Mouse (Mus musculus) adrenal gland, adult 2 months (tissue): ENCODE measurements around the gene Dcaf11. TPM values are rescaled to one million over a fixed set of nuclear protein-coding genes. Genes with fewer than 3 reads are reported as not detected.

Experiments
- DNase-seq: peaks from one replicate; pipeline ENCODE4 v3.0.0; 2021
- polyA plus RNA-seq: library from polyadenylated mRNA; depleted of rRNA; stranded (reverse); fragments of >200 nt; gene quantifications from 2 replicates; pipeline ENCODE4 v1.2.3, GENCODE M21; 2012; rRNA removed
- total RNA-seq, 2 experiments: library from RNA; stranded (reverse); gene quantifications; 2 replicates each; pipeline ENCODE4 v1.2.3; 2021

Gene Dcaf11
- total and polyA plus RNA-seq, 3 experiments = 102 to 157 (median 139) TPM

DNA sequence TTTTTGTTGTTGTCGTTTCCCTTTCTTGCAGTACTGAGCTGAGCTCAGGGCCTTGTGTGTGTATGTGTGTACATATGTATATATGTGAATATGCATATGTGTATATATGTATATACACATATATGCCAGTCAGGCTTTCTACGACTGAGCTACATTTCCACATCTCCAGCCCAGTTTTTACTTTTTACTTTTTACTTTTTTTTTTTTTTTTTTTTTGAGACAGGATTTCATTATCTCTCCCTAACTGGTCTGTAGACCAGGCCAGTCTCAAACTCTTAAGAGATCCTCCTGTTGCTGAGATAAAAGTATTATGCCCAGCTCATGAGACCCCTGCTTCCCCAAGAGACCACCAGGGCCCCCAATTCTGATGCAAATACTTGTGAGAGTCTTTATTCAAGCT, 57.0 kb downstream of the Dcaf11 start:
- DNase-seq = no peak

- peak; percentile 45 for DNase-seq
Measured at GRCm38 (mm10) chr14:55617822-55618221, 58.0 kb downstream of the Dcaf11 start, which contains the start of gene Rec8. TSS of gene Rec8 (plus strand) at chr14:55618037.

GRCm38 (mm10) chr14:55618486-55619195, 58.8 kb downstream of the Dcaf11 start:
- DNase-seq = no peak

Other genes with a start within 250 kb of the Dcaf11 start
- 100 to 1,000 TPM in 1 of 2 experiments, 10 to 100 TPM in 1; 80.6 to 110 TPM for gene Dhrs4, start 81.2 kb upstream of the Dcaf11 start, total RNA-seq
- gene Dhrs4, start 81.2 kb upstream of the Dcaf11 start, polyA plus RNA-seq = 40.9 and 44.7 TPM in 2 replicates
- gene Carmil3, start 69.4 kb upstream of the Dcaf11 start, total RNA-seq = 1 to 10 TPM; 4.8 to 5.4 TPM
- gene Carmil3, start 69.4 kb upstream of the Dcaf11 start, polyA plus RNA-seq = 11.0 and 14.8 TPM in 2 replicates
- not detected for gene Cpne6, start 49.6 kb upstream of the Dcaf11 start, total RNA-seq
- 0.13 and 0.33 TPM in 2 replicates for gene Cpne6, start 49.6 kb upstream of the Dcaf11 start, polyA plus RNA-seq
- not detected for gene Nrl, start 35.0 kb upstream of the Dcaf11 start, total RNA-seq
- not detected in 2 replicates for gene Nrl, start 35.0 kb upstream of the Dcaf11 start, polyA plus RNA-seq
- 10 to 100 TPM; 21.3 to 28.6 TPM for gene Pck2, start 19.7 kb upstream of the Dcaf11 start, total RNA-seq
- gene Pck2, start 19.7 kb upstream of the Dcaf11 start, polyA plus RNA-seq = 47.7 and 50.9 TPM in 2 replicates
- 1 to 10 TPM in 1 of 2 experiments, not detected in 1; 1.2 TPM for gene A730061H03Rik, start 400 bp downstream of the Dcaf11 start, total RNA-seq
- gene A730061H03Rik, start 400 bp downstream of the Dcaf11 start, polyA plus RNA-seq = 3.8 and 4.2 TPM in 2 replicates
- 1 to 10 TPM in 1 of 2 experiments, under 1 TPM in 1; 0.41 to 1.5 TPM for gene Fitm1, start 15.6 kb downstream of the Dcaf11 start, total RNA-seq
- gene Fitm1, start 15.6 kb downstream of the Dcaf11 start, polyA plus RNA-seq = 3.8 and 5.6 TPM in 2 replicates
- 100 to 1,000 TPM; 207 to 360 TPM for gene Psme1, start 18.1 kb downstream of the Dcaf11 start, total RNA-seq
- 87.3 and 96.4 TPM in 2 replicates for gene Psme1, start 18.1 kb downstream of the Dcaf11 start, polyA plus RNA-seq
- 10 to 100 TPM; 24.5 to 38.4 TPM for gene Emc9, start 25.3 kb downstream of the Dcaf11 start, total RNA-seq
- 59.2 and 62.9 TPM in 2 replicates for gene Emc9, start 25.3 kb downstream of the Dcaf11 start, polyA plus RNA-seq
- gene Psme2, start 31.1 kb downstream of the Dcaf11 start, total RNA-seq = 100 to 1,000 TPM; 329 to 332 TPM
- gene Psme2, start 31.1 kb downstream of the Dcaf11 start, polyA plus RNA-seq = 49.2 and 65.1 TPM in 2 replicates
- 10 to 100 TPM; 30.8 to 36.6 TPM for gene Rnf31, start 31.7 kb downstream of the Dcaf11 start, total RNA-seq
- 37.2 and 38.9 TPM in 2 replicates for gene Rnf31, start 31.7 kb downstream of the Dcaf11 start, polyA plus RNA-seq
- gene Irf9, start 43.6 kb downstream of the Dcaf11 start, total RNA-seq = 10 to 100 TPM; 18.0 to 23.6 TPM
- gene Irf9, start 43.6 kb downstream of the Dcaf11 start, polyA plus RNA-seq = 76.9 and 100 TPM in 2 replicates
- 10 to 100 TPM in 1 of 2 experiments, 1 to 10 TPM in 1; 7.5 to 10.4 TPM for gene Rec8, start 58.0 kb downstream of the Dcaf11 start, total RNA-seq
- 15.9 and 18.4 TPM in 2 replicates for gene Rec8, start 58.0 kb downstream of the Dcaf11 start, polyA plus RNA-seq
- 100 to 1,000 TPM; 126 to 136 TPM for gene Ipo4, start 76.0 kb downstream of the Dcaf11 start, total RNA-seq
- 86.6 and 132 TPM in 2 replicates for gene Ipo4, start 76.0 kb downstream of the Dcaf11 start, polyA plus RNA-seq
- 1 to 10 TPM in 1 of 2 experiments, not detected in 1; 3.9 TPM for gene Gm49378, start 77.9 kb downstream of the Dcaf11 start, total RNA-seq
- gene Gm49378, start 77.9 kb downstream of the Dcaf11 start, polyA plus RNA-seq = 30.0 and 40.2 TPM in 2 replicates
- 10 to 100 TPM; 76.7 to 86.1 TPM for gene Tm9sf1, start 83.8 kb downstream of the Dcaf11 start, total RNA-seq
- 128 and 151 TPM in 2 replicates for gene Tm9sf1, start 83.8 kb downstream of the Dcaf11 start, polyA plus RNA-seq
- 1 to 10 TPM; 1.2 to 1.5 TPM for gene Tssk4, start 90.2 kb downstream of the Dcaf11 start, total RNA-seq
- 0.52 and 0.59 TPM in 2 replicates for gene Tssk4, start 90.2 kb downstream of the Dcaf11 start, polyA plus RNA-seq
- gene Mdp1, start 100.5 kb downstream of the Dcaf11 start, total RNA-seq = 10 to 100 TPM; 57.9 to 58.2 TPM
- gene Mdp1, start 100.5 kb downstream of the Dcaf11 start, polyA plus RNA-seq = 13.8 and 17.9 TPM in 2 replicates
- gene Gmpr2, start 111.9 kb downstream of the Dcaf11 start, total RNA-seq = 10 to 100 TPM; 23.1 to 28.5 TPM
- gene Gmpr2, start 111.9 kb downstream of the Dcaf11 start, polyA plus RNA-seq = 10.0 and 12.4 TPM in 2 replicates
- 100 to 1,000 TPM; 352 to 392 TPM for gene Nedd8, start 112.1 kb downstream of the Dcaf11 start, total RNA-seq
- gene Nedd8, start 112.1 kb downstream of the Dcaf11 start, polyA plus RNA-seq = 214 and 281 TPM in 2 replicates
- gene Tinf2, start 121.8 kb downstream of the Dcaf11 start, total RNA-seq = 10 to 100 TPM; 29.6 to 35.8 TPM
- gene Tinf2, start 121.8 kb downstream of the Dcaf11 start, polyA plus RNA-seq = 10.2 and 11.9 TPM in 2 replicates
- gene Tgm1, start 153.9 kb downstream of the Dcaf11 start, total RNA-seq = under 1 TPM; 0.23 to 0.45 TPM
- gene Tgm1, start 153.9 kb downstream of the Dcaf11 start, polyA plus RNA-seq = 0.27 and 0.28 TPM in 2 replicates
- 10 to 100 TPM; 20.2 to 20.4 TPM for gene Rabggta, start 162.3 kb downstream of the Dcaf11 start, total RNA-seq
- 39.5 and 44.7 TPM in 2 replicates for gene Rabggta, start 162.3 kb downstream of the Dcaf11 start, polyA plus RNA-seq
- gene Dhrs1, start 185.7 kb downstream of the Dcaf11 start, total RNA-seq = 10 to 100 TPM; 70.7 to 93.5 TPM
- 49.6 and 68.1 TPM in 2 replicates for gene Dhrs1, start 185.7 kb downstream of the Dcaf11 start, polyA plus RNA-seq
- gene Nop9, start 185.7 kb downstream of the Dcaf11 start, total RNA-seq = 10 to 100 TPM; 17.6 to 17.7 TPM
- gene Nop9, start 185.7 kb downstream of the Dcaf11 start, polyA plus RNA-seq = 9.2 and 9.9 TPM in 2 replicates
- gene Cideb, start 198.5 kb downstream of the Dcaf11 start, total RNA-seq = 1 to 10 TPM; 1.2 to 1.7 TPM
- gene Cideb, start 198.5 kb downstream of the Dcaf11 start, polyA plus RNA-seq = 0.70 and 0.74 TPM in 2 replicates
- gene Ltb4r2, start 201.4 kb downstream of the Dcaf11 start, total RNA-seq = under 1 TPM in 1 of 2 experiments, not detected in 1; 0.14 TPM
- gene Ltb4r2, start 201.4 kb downstream of the Dcaf11 start, polyA plus RNA-seq = 0.39 TPM in 1 of 2 replicates, not detected in the other
- gene Ltb4r1, start 206.0 kb downstream of the Dcaf11 start, total RNA-seq = under 1 TPM in 1 of 2 experiments, not detected in 1; 0.76 TPM
- 1.4 and 1.7 TPM in 2 replicates for gene Ltb4r1, start 206.0 kb downstream of the Dcaf11 start, polyA plus RNA-seq
- 10 to 100 TPM in 1 of 2 experiments, 1 to 10 TPM in 1; 9.8 to 12.5 TPM for gene Adcy4, start 224.1 kb downstream of the Dcaf11 start, total RNA-seq
- gene Adcy4, start 224.1 kb downstream of the Dcaf11 start, polyA plus RNA-seq = 17.1 and 21.0 TPM in 2 replicates
- 1 to 10 TPM; 3.3 to 3.7 TPM for gene Ripk3, start 228.9 kb downstream of the Dcaf11 start, total RNA-seq
- 6.2 and 6.4 TPM in 2 replicates for gene Ripk3, start 228.9 kb downstream of the Dcaf11 start, polyA plus RNA-seq